Mouse (Mus musculus) lung, embryonic 16.5 days (tissue): ENCODE measurements around the gene Babam2. TPM values are rescaled to one million over a fixed set of nuclear protein-coding genes. Genes with fewer than 3 reads are reported as not detected.

Source experiments
- ATAC-seq: fragments of 200-750 bp; cut with Nextera tagmentation; 2 replicates; pipeline ENCODE4 v1.8.0; 2017; ENCODE audit warnings: low read depth, mild to moderate bottlenecking, moderate library complexity
- H3K27ac ChIP-seq: fragments of 300-500 bp; sonication (generic); 2 replicates; pipeline ENCODE4 v1.5.1; 2014; ENCODE audit warnings: mild to moderate bottlenecking, control low read depth, low read length
- H3K27me3 ChIP-seq: fragments of 300-500 bp; sonication (generic); 2 replicates; pipeline ENCODE4 v1.6.1; 2014; ENCODE audit warnings: low read depth, low read length, mixed read lengths; ENCODE audit not compliant: control insufficient read depth, insufficient read depth
- H3K36me3 ChIP-seq: fragments of 300-500 bp; sonication (generic); 2 replicates; pipeline ENCODE4 v1.6.1; 2014; ENCODE audit warnings: low read length; ENCODE audit not compliant: control insufficient read depth, insufficient read depth
- H3K4me1 ChIP-seq: fragments of 300-500 bp; sonication (generic); replicated peaks from 2 replicates; pipeline ENCODE4 v1.6.1; 2014; ENCODE audit warnings: low read length, mixed read lengths; ENCODE audit not compliant: control insufficient read depth, insufficient read depth
- H3K4me2 ChIP-seq: fragments of 300-500 bp; sonication (generic); 2 replicates; pipeline ENCODE4 v1.6.1; 2014; ENCODE audit warnings: low read depth, low read length, control low read depth
- H3K4me3 ChIP-seq: fragments of 300-500 bp; sonication (generic); 2 replicates; pipeline ENCODE4 v1.5.1; 2014; ENCODE audit warnings: mild to moderate bottlenecking, low read length, control low read depth
- H3K9ac ChIP-seq: fragments of 300-500 bp; sonication (generic); 2 replicates; pipeline ENCODE4 v1.6.1; 2014; ENCODE audit warnings: low read length, control low read depth
- H3K9me3 ChIP-seq: fragments of 300-500 bp; sonication (generic); 2 replicates; pipeline ENCODE4 v1.6.1; 2016; ENCODE audit warnings: low read length; ENCODE audit not compliant: control insufficient read depth
- WGBS: fragments of 180-500 bp; shearing (Covaris S2); extraction: QIAGEN DNeasy Blood & Tissue Kit; methylation state at CpG from one replicate; pipeline ENCODE4 v1.1.7; 2014; 5-methylcytosine and 5-hydroxymethylcytosine counted together
- microRNA-seq: library from miRNA; unstranded; fragments of <30 nt; microRNA quantifications from one replicate; pipeline ENCODE4, GENCODE M21; 2016
- polyA plus RNA-seq: library from polyadenylated mRNA; unstranded; fragments of >200 nt; fragmentation: Nextera tagmentation; extraction: Ambion mirVana; gene quantifications from 2 replicates; pipeline ENCODE4 v1.2.1, GENCODE M21; 2015

Gene Babam2
- polyA plus RNA-seq, 1 experiment from 2014 or later: 51.9 TPM

DNA sequence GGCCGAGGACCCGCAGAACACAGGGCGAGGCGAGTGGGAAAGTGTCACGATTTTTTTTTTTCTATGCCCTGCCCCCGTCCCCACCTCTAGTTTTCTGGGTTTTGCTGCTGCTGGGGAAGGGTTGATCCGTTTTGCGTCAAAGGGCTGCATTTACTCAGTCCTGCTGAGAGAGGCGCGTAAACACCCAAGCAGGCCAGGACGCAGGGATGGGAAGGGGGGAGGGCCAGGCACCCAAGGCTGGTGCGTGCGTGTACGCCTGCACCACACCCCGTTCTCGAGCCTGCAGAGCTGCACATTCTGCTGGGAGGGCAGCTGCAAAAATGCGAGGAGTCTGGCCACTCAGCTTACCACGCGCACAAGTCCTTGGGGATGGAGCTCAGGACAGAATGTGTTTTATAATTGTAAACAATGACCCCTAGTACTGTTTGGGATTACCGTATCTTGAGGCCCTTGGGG lies 436.1 kb downstream of the Babam2 start:
- ATAC-seq: peak; percentile 45
- Histone ChIP-seq H3K27me3 (no peaks in the 10 kb centered on the region; the same call in 1 of the 2 replicates), H3K4me1 (peaks cover 19% of the 10 kb centered on the region), H3K4me3 (peak overlapping the region; percentile 65), H3K36me3 (no peaks in the 10 kb centered on the region), H3K9ac (peak overlapping the region; percentile 81), H3K27ac (peak overlapping the region; percentile 100), H3K4me2 (peak overlapping the region; percentile 66), H3K9me3 (no peaks in the 10 kb centered on the region)
- 0% methylated on average over 20 of the region's 20 CpGs for WGBS

DNA sequence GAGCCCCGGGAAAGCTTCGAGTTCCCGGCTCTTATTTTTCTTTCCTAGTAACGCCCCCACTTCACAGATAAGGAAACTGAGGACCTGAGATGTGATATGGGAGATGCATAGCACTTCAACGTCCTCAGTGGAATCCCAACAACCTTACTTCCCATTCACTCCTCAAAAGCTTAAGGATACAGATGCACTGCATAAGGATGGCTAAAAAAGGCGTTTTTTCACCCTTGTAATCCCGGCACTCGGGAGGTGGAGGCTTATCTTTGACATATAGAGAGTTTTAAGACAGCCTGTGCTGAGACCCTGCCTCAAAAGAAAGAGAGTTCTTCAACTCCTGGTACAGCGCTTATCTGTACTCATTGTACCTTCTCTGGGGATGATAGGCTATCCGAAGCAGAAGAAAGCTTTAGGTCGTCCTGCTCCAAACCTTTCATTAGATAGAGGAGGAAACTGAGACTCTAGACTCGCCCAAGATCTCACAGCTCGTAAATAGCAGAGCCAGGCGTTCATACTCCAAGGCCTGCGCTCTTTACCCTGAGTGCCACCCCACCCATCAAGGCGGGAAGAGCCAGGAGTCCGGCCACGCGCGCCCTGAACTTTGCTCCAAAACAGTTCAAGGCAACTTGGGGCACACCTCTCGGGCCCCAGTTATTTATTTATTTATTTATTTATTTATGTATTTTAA lies 436.7 kb downstream of the Babam2 start:
- H3K4me3 ChIP-seq: peak overlapping the region; percentile 65
- WGBS: 3% methylated on average over 21 of the region's 21 CpGs
- H3K4me1 ChIP-seq: peaks cover 25% of the 10 kb centered on the region
- peak overlapping the region; percentile 81 for H3K9ac ChIP-seq
- peak overlapping the region; percentile 100 for H3K27ac ChIP-seq
- H3K27me3 ChIP-seq: no peaks in the 10 kb centered on the region
- H3K36me3 ChIP-seq: no peaks in the 10 kb centered on the region
- H3K4me2 ChIP-seq: peak overlapping the region; percentile 66
- no peak for ATAC-seq
- H3K9me3 ChIP-seq: no peaks in the 10 kb centered on the region

Small RNA genes lying within 50 kb of the gene (microRNA-seq; reads per million reads assigned to microRNA genes)
- gene Mir3473e: not detected

Other genes with a start within 250 kb of the Babam2 start
- 44.7 and 51.1 TPM in 2 replicates for gene Zfp512, start 245.3 kb upstream of the Babam2 start, polyA plus RNA-seq
- not detected in 2 replicates for gene 4930548H24Rik, start 211.9 kb upstream of the Babam2 start, polyA plus RNA-seq
- gene Gpn1, start 202.9 kb upstream of the Babam2 start, polyA plus RNA-seq: 54.7 and 55.1 TPM in 2 replicates
- 23.8 and 27.2 TPM in 2 replicates for gene Slc4a1ap, start 170.7 kb upstream of the Babam2 start, polyA plus RNA-seq
- 21.9 and 22.1 TPM in 2 replicates for gene Supt7l, start 169.9 kb upstream of the Babam2 start, polyA plus RNA-seq
- 286 and 307 TPM in 2 replicates for gene Mrpl33, start 100.7 kb upstream of the Babam2 start, polyA plus RNA-seq
- gene Rbks, start 57 bp upstream of the Babam2 start, polyA plus RNA-seq: 4.4 and 5.1 TPM in 2 replicates